Mouse (Mus musculus) myocyte (in vitro differentiated cells): ENCODE results near the gene Fam32a. TPM values are rescaled to one million over a fixed set of nuclear protein-coding genes. Genes with fewer than 3 reads are reported as not detected.
A peak's percentile ranks its signal among the peaks of the same experiment; 100 is the strongest.

Experiments
- H3K27me3 ChIP-seq: one replicate; pipeline ENCODE4 v1.6.1; 2011; ENCODE audit not compliant: control insufficient read depth, insufficient read depth, insufficient read length
- H3K36me3 ChIP-seq: one replicate; pipeline ENCODE4 v1.6.1; 2011; ENCODE audit not compliant: control insufficient read depth, insufficient read depth
- H3K4me2 ChIP-seq: one replicate; pipeline ENCODE4 v1.6.1; 2011; ENCODE audit warnings: low read depth, control low read depth
- H3K4me3 ChIP-seq: one replicate; pipeline ENCODE4 v1.5.1; 2011; ENCODE audit warnings: mild to moderate bottlenecking, control low read depth, moderate library complexity
- H3K79me2 ChIP-seq: one replicate; pipeline ENCODE4 v1.6.1; 2011; ENCODE audit not compliant: control insufficient read depth, insufficient read depth
- H3ac ChIP-seq: one replicate; pipeline ENCODE4 v1.6.1; 2011; ENCODE audit not compliant: control insufficient read depth, insufficient read length
- CEBPB ChIP-seq: IDR thresholded peaks from 2 replicates; pipeline ENCODE4 v1.6.1; 2011; ENCODE audit warnings: mild to moderate bottlenecking, moderate library complexity; ENCODE audit not compliant: poor library complexity, insufficient read depth, severe bottlenecking
- E2F4 ChIP-seq: IDR thresholded peaks from one replicate; pipeline ENCODE4 v1.6.1; 2011; ENCODE audit warnings: mild to moderate bottlenecking, control low read depth, moderate library complexity; ENCODE audit not compliant: insufficient read depth
- MAX ChIP-seq: IDR thresholded peaks from one replicate; pipeline ENCODE4 v1.6.1; 2011; ENCODE audit warnings: low read depth, mild to moderate bottlenecking, control low read depth
- MYOD1 ChIP-seq, 3 experiments: IDR thresholded peaks; one replicate each; pipeline ENCODE4 v1.6.1; 2011; ENCODE audit warnings: control low read depth in 2 of 3, low read depth in 2 of 3, mild to moderate bottlenecking in 2 of 3, moderate library complexity in 1 of 3; ENCODE audit not compliant: insufficient read length in 2 of 3, control insufficient read depth in 1 of 3
- MYOG ChIP-seq, 3 experiments: IDR thresholded peaks; one replicate each; pipeline ENCODE4 v1.6.1; 2011; ENCODE audit warnings: control low read depth in 2 of 3, low read depth in 2 of 3, mild to moderate bottlenecking in 2 of 3; ENCODE audit not compliant: insufficient read length in 2 of 3, control insufficient read depth in 1 of 3, insufficient read depth in 1 of 3
- POLR2A ChIP-seq: IDR thresholded peaks from one replicate; pipeline ENCODE4 v1.6.1; 2011; ENCODE audit warnings: low read depth, mild to moderate bottlenecking, control low read depth, moderate library complexity; ENCODE audit not compliant: insufficient read length
- POLR2AphosphoS2 ChIP-seq: IDR thresholded peaks from one replicate; pipeline ENCODE4 v1.6.1; 2011; ENCODE audit warnings: low read depth, control low read depth; ENCODE audit not compliant: insufficient read length
- REST ChIP-seq: IDR thresholded peaks from one replicate; pipeline ENCODE4 v1.6.1; 2011; ENCODE audit warnings: mild to moderate bottlenecking, control low read depth, moderate library complexity; ENCODE audit not compliant: insufficient read depth, insufficient read length
- SRF ChIP-seq: IDR thresholded peaks from one replicate; pipeline ENCODE4 v1.6.1; 2011; ENCODE audit warnings: low read depth; ENCODE audit not compliant: control insufficient read depth, insufficient read length
- TCF12 ChIP-seq: IDR thresholded peaks from one replicate; pipeline ENCODE4 v1.6.1; 2011; ENCODE audit warnings: mild to moderate bottlenecking, control low read depth; ENCODE audit not compliant: poor library complexity, insufficient read depth, severe bottlenecking
- TCF3 ChIP-seq: IDR thresholded peaks from one replicate; pipeline ENCODE4 v1.6.1; 2011; ENCODE audit warnings: low read depth, control low read depth; ENCODE audit not compliant: insufficient read length
- USF1 ChIP-seq: IDR thresholded peaks from one replicate; pipeline ENCODE4 v1.6.1; 2011; ENCODE audit warnings: low read depth, mild to moderate bottlenecking, control low read depth, moderate library complexity
- polyA plus RNA-seq: library from polyadenylated mRNA; unstranded; fragments of >200 nt; fragmentation: generic; extraction: Trizol; gene quantifications from one replicate; pipeline ENCODE4 v1.2.1, GENCODE M21; 2012; ENCODE audit warnings: missing spikeins

Gene Fam32a
- polyA plus RNA-seq, 1 experiment, result 29.5 TPM

- TF ChIP-seq CEBPB (no peak), SRF (no peak), REST (no peak), MYOD1 (IDR thresholded peaks at IDR 0.05; ENCODE audit: control insufficient read depth in 1 of 3, insufficient read length in 2 of 3, low read depth in 2 of 3) (no peak), MYOG (IDR thresholded peaks at IDR 0.05; ENCODE audit: control insufficient read depth in 1 of 3, insufficient read depth in 1 of 3, insufficient read length in 2 of 3, low read depth in 2 of 3) (no peak), USF1 (no peak), TCF3 (no peak), E2F4 (no peak), POLR2A (no peak), TCF12 (no peak), POLR2AphosphoS2 (no peak), MAX (no peak)
- peak overlapping the region; percentile 74 for H3K4me2 ChIP-seq
- no peaks in the 10 kb centered on the region for H3K36me3 ChIP-seq
- H3K79me2 ChIP-seq, result peaks cover 13% of the 10 kb centered on the region
- H3ac ChIP-seq, result peak overlapping the region; percentile 55
- no peaks in the 10 kb centered on the region for H3K27me3 ChIP-seq
- peak overlapping the region; percentile 76 for H3K4me3 ChIP-seq
These were observed 20.9 kb downstream of the Fam32a start for GRCm38 (mm10) chr8:72240403-72240763.

GRCm38 (mm10) chr8:72240951-72241350, 21.4 kb downstream of the Fam32a start:
- peak overlapping the region; percentile 74 for H3K4me2 ChIP-seq
- H3K27me3 ChIP-seq, result no peaks in the 10 kb centered on the region
- no peak for TF ChIP-seq POLR2A
- peak overlapping the region; percentile 55 for H3ac ChIP-seq
- peaks cover 13% of the 10 kb centered on the region for H3K79me2 ChIP-seq
- H3K36me3 ChIP-seq, result no peaks in the 10 kb centered on the region
- peak overlapping the region; percentile 76 for H3K4me3 ChIP-seq

- no peak for TF ChIP-seq SRF
- TF ChIP-seq CEBPB, result no peak
- no peak for TF ChIP-seq E2F4
- Histone ChIP-seq H3K36me3 (no peaks in the 10 kb centered on the region), H3K27me3 (no peaks in the 10 kb centered on the region), H3K4me3 (no peak overlapping the region), H3K4me2 (no peak overlapping the region), H3ac (no peak overlapping the region), H3K79me2 (peaks cover 13% of the 10 kb centered on the region)
These were observed 22.7 kb downstream of the Fam32a start for GRCm38 (mm10) chr8:72242226-72242625.

GRCm38 (mm10) chr8:72244610-72245009, 25.1 kb downstream of the Fam32a start:
- TF ChIP-seq TCF3, result no peak
- TF ChIP-seq MAX, result no peak
- no peak for TF ChIP-seq POLR2AphosphoS2
- no peak for TF ChIP-seq REST
- no peak for TF ChIP-seq USF1
- no peak for TF ChIP-seq CEBPB
- no peak for TF ChIP-seq E2F4
- peaks cover 13% of the 10 kb centered on the region for H3K79me2 ChIP-seq
- H3K36me3 ChIP-seq, result no peaks in the 10 kb centered on the region
- H3K4me2 ChIP-seq, result no peak overlapping the region
- no peaks in the 10 kb centered on the region for H3K27me3 ChIP-seq
- no peak overlapping the region for H3K4me3 ChIP-seq
- H3ac ChIP-seq, result no peak overlapping the region

- TF ChIP-seq POLR2AphosphoS2, result peak; percentile 59
- peak in 1 of 3 experiments; percentile 4 for TF ChIP-seq MYOG (IDR thresholded peaks at IDR 0.05; ENCODE audit: control insufficient read depth in 1 of 3, insufficient read depth in 1 of 3, insufficient read length in 2 of 3, low read depth in 2 of 3)
- no peak for TF ChIP-seq TCF3
These were observed 37.8 kb downstream of the Fam32a start for GRCm38 (mm10) chr8:72257171-72257901.

GRCm38 (mm10) chr8:72257902-72258238, 38.3 kb downstream of the Fam32a start:
- Histone ChIP-seq H3K79me2 (no peaks in the 10 kb centered on the region), H3K4me3 (no peak overlapping the region), H3K27me3 (no peaks in the 10 kb centered on the region), H3K4me2 (no peak overlapping the region), H3K36me3 (no peaks in the 10 kb centered on the region), H3ac (no peak overlapping the region)
- TF ChIP-seq E2F4 (no peak), CEBPB (no peak), MAX (no peak), SRF (no peak), POLR2AphosphoS2 (no peak), TCF3 (no peak), USF1 (no peak), POLR2A (no peak), MYOD1 (IDR thresholded peaks at IDR 0.05; ENCODE audit: control insufficient read depth in 1 of 3, insufficient read length in 2 of 3, low read depth in 2 of 3) (no peak), TCF12 (no peak), REST (no peak), MYOG (IDR thresholded peaks at IDR 0.05; ENCODE audit: control insufficient read depth in 1 of 3, insufficient read depth in 1 of 3, insufficient read length in 2 of 3, low read depth in 2 of 3) (no peak)

More at GRCm38 (mm10) chr8:72257171-72257901, 37.8 kb downstream of the Fam32a start:
- no peaks in the 10 kb centered on the region for H3K79me2 ChIP-seq
- H3K27me3 ChIP-seq, result no peaks in the 10 kb centered on the region
- no peak overlapping the region for H3K4me3 ChIP-seq
- H3K36me3 ChIP-seq, result no peaks in the 10 kb centered on the region
- no peak overlapping the region for H3K4me2 ChIP-seq
- no peak overlapping the region for H3ac ChIP-seq
